Mouse (Mus musculus): Measurements from ENCODE around the gene Ppp1r14c. TPM values are rescaled to one million over a fixed set of nuclear protein-coding genes. Genes with fewer than 3 reads are reported as not detected.

Ppp1r14c gene
- polyA plus RNA-seq, 1 experiment from 2014 or later, result 4.3 TPM

- H3K27me3 ChIP-seq (ENCODE audit: insufficient read depth, low read length), result no peaks in the 10 kb centered on the region
- H3K4me3 ChIP-seq (replicated peaks; ENCODE audit: low read depth, low read length), result no peak overlapping the region
- H3K36me3 ChIP-seq (ENCODE audit: insufficient read depth, low read length), result no peaks in the 10 kb centered on the region
- no peak overlapping the region for H3K4me2 ChIP-seq (ENCODE audit: low read length)
- H3K9me3 ChIP-seq (replicated peaks; ENCODE audit: low read length), result no peaks in the 10 kb centered on the region
- no peak for TF ChIP-seq CTCF (IDR thresholded peaks at IDR 0.05; ENCODE audit: low read depth)
- DNase-seq (ENCODE audit: low spot score) (no peak), ATAC-seq (replicated peaks; ENCODE audit: low FRiP score, low read depth) (no peak)
- no peak overlapping the region for H3K27ac ChIP-seq
- H3K4me1 ChIP-seq (replicated peaks; ENCODE audit: insufficient read depth, low read length), result no peaks in the 10 kb centered on the region
- H3K9ac ChIP-seq (ENCODE audit: low read depth, low read length), result no peak overlapping the region
- 90% methylated on average over 4 of the region's 4 CpGs for WGBS
Measured at GRCm38 (mm10) chr10:3392251-3392650, 26.4 kb downstream of the Ppp1r14c start.

- Histone ChIP-seq H3K27me3 (ENCODE audit: insufficient read depth, low read length) (no peaks in the 10 kb centered on the region), H3K4me2 (ENCODE audit: low read length) (no peak overlapping the region), H3K36me3 (ENCODE audit: insufficient read depth, low read length) (no peaks in the 10 kb centered on the region), H3K4me1 (replicated peaks; ENCODE audit: insufficient read depth, low read length) (no peaks in the 10 kb centered on the region), H3K9me3 (replicated peaks; ENCODE audit: low read length) (no peaks in the 10 kb centered on the region), H3K9ac (ENCODE audit: low read depth, low read length) (no peak overlapping the region), H3K4me3 (replicated peaks; ENCODE audit: low read depth, low read length) (no peak overlapping the region), H3K27ac (no peak overlapping the region)
- DNase-seq (ENCODE audit: low spot score), result no peak
- 90% methylated on average over 4 of the region's 4 CpGs for WGBS
- ATAC-seq (replicated peaks; ENCODE audit: low FRiP score, low read depth), result no peak
- no peak for TF ChIP-seq CTCF (IDR thresholded peaks at IDR 0.05; ENCODE audit: low read depth)
Measured at GRCm38 (mm10) chr10:3393548-3393947, 27.7 kb downstream of the Ppp1r14c start.

- 54% methylated on average over 5 of the region's 5 CpGs for WGBS
- H3K4me2 ChIP-seq (ENCODE audit: low read length), result no peak overlapping the region
- no peaks in the 10 kb centered on the region for H3K27me3 ChIP-seq (ENCODE audit: insufficient read depth, low read length)
- ATAC-seq (replicated peaks; ENCODE audit: low FRiP score, low read depth) (no peak), DNase-seq (ENCODE audit: low spot score) (no peak)
- TF ChIP-seq CTCF (IDR thresholded peaks at IDR 0.05; ENCODE audit: low read depth), result no peak
- H3K36me3 ChIP-seq (ENCODE audit: insufficient read depth, low read length), result no peaks in the 10 kb centered on the region
- no peaks in the 10 kb centered on the region for H3K4me1 ChIP-seq (replicated peaks; ENCODE audit: insufficient read depth, low read length)
- no peak overlapping the region for H3K9ac ChIP-seq (ENCODE audit: low read depth, low read length)
- H3K27ac ChIP-seq, result no peak overlapping the region
- H3K9me3 ChIP-seq (replicated peaks; ENCODE audit: low read length), result no peaks in the 10 kb centered on the region
- no peak overlapping the region for H3K4me3 ChIP-seq (replicated peaks; ENCODE audit: low read depth, low read length)
Measured at GRCm38 (mm10) chr10:3394193-3394592, 28.3 kb downstream of the Ppp1r14c start.

GRCm38 (mm10) chr10:3394671-3395288 is 28.9 kb downstream of the Ppp1r14c start:
- no peak overlapping the region for H3K4me2 ChIP-seq (ENCODE audit: low read length)
- no peak overlapping the region for H3K4me3 ChIP-seq (replicated peaks; ENCODE audit: low read depth, low read length)
- H3K27me3 ChIP-seq (ENCODE audit: insufficient read depth, low read length), result no peaks in the 10 kb centered on the region
- H3K9me3 ChIP-seq (replicated peaks; ENCODE audit: low read length), result no peaks in the 10 kb centered on the region
- 71% methylated on average over 4 of the region's 4 CpGs for WGBS
- TF ChIP-seq CTCF (IDR thresholded peaks at IDR 0.05; ENCODE audit: low read depth), result no peak
- ATAC-seq (replicated peaks; ENCODE audit: low FRiP score, low read depth) (no peak), DNase-seq (ENCODE audit: low spot score) (no peak)
- no peak overlapping the region for H3K27ac ChIP-seq
- H3K36me3 ChIP-seq (ENCODE audit: insufficient read depth, low read length), result no peaks in the 10 kb centered on the region
- H3K9ac ChIP-seq (ENCODE audit: low read depth, low read length), result no peak overlapping the region
- H3K4me1 ChIP-seq (replicated peaks; ENCODE audit: insufficient read depth, low read length), result no peaks in the 10 kb centered on the region

- TF ChIP-seq CTCF (IDR thresholded peaks at IDR 0.05; ENCODE audit: low read depth), result no peak
- ATAC-seq (replicated peaks; ENCODE audit: low FRiP score, low read depth) (no peak), DNase-seq (ENCODE audit: low spot score) (no peak)
- no peak overlapping the region for H3K4me2 ChIP-seq (ENCODE audit: low read length)
- H3K27me3 ChIP-seq (ENCODE audit: insufficient read depth, low read length), result no peaks in the 10 kb centered on the region
- H3K9ac ChIP-seq (ENCODE audit: low read depth, low read length), result no peak overlapping the region
- no peaks in the 10 kb centered on the region for H3K4me1 ChIP-seq (replicated peaks; ENCODE audit: insufficient read depth, low read length)
- H3K36me3 ChIP-seq (ENCODE audit: insufficient read depth, low read length), result no peaks in the 10 kb centered on the region
- 78% methylated on average over 12 of the region's 12 CpGs for WGBS
- no peak overlapping the region for H3K4me3 ChIP-seq (replicated peaks; ENCODE audit: low read depth, low read length)
- no peak overlapping the region for H3K27ac ChIP-seq
- no peaks in the 10 kb centered on the region for H3K9me3 ChIP-seq (replicated peaks; ENCODE audit: low read length)
Measured at GRCm38 (mm10) chr10:3395341-3395931, 29.6 kb downstream of the Ppp1r14c start.

- no peak for TF ChIP-seq CTCF (IDR thresholded peaks at IDR 0.05; ENCODE audit: low read depth)
- Histone ChIP-seq H3K36me3 (ENCODE audit: insufficient read depth, low read length) (no peaks in the 10 kb centered on the region), H3K4me2 (ENCODE audit: low read length) (no peak overlapping the region), H3K9ac (ENCODE audit: low read depth, low read length) (no peak overlapping the region), H3K27me3 (ENCODE audit: insufficient read depth, low read length) (no peaks in the 10 kb centered on the region), H3K9me3 (replicated peaks; ENCODE audit: low read length) (no peaks in the 10 kb centered on the region), H3K4me3 (replicated peaks; ENCODE audit: low read depth, low read length) (no peak overlapping the region), H3K4me1 (replicated peaks; ENCODE audit: insufficient read depth, low read length) (no peaks in the 10 kb centered on the region), H3K27ac (no peak overlapping the region)
- DNase-seq (ENCODE audit: low spot score), result no peak
- ATAC-seq (replicated peaks; ENCODE audit: low FRiP score, low read depth), result no peak
- 72% methylated on average over 10 of the region's 10 CpGs for WGBS
Measured at GRCm38 (mm10) chr10:3396008-3396795, 30.3 kb downstream of the Ppp1r14c start.

All from kidney, postnatal 0 days (tissue).